In genomic region chr7:78769075-78769652, GRCm38 (mm10) we compare ENCODE assay signal across 20 mouse cellular contexts. TPM values are rescaled to one million over a fixed set of nuclear protein-coding genes. Genes with fewer than 3 reads are reported as not detected.
DNase-seq lines count a peak whose midpoint lies in the region; ATAC-seq and TF ChIP-seq lines count a peak whose summit lies in the region.
"Had no signal": no experiment of that assay in that cellular context is flagged by ENCODE, and none has a peak within 500 bp of the region (broad histone marks: within the 10 kb centered on the region; RNA-seq: fewer than 3 reads in every experiment).

No protein-coding gene starts in this region.

- DNase-seq in kidney, adult 18-20 months: peak; percentile 13
- DNase-seq in NIH3T3 (ENCODE audit: low read depth): peak; percentile 62
- DNase-seq in kidney, adult 8-10 months: peak; percentile 10 to 51
- peak; percentile 20 for DNase-seq in lung, postnatal 36 days
- DNase-seq in left cerebral cortex, adult 2 months (ENCODE audit: extremely low spot score in 1 of 2, low spot score in 2 of 2): no peak
- DNase-seq in ovary, postnatal 36 days (ENCODE audit: low spot score): no peak
- no peak for DNase-seq in layer of hippocampus, adult 8-10 months (ENCODE audit: low spot score in 2 of 2)
- DNase-seq: adrenal gland, postnatal 14 days; cerebellum, adult 2 months; forebrain, postnatal 0 days; gastrocnemius, postnatal 14 days; heart, postnatal 4 days; layer of hippocampus, adult 9-11 months; right cerebral cortex, postnatal 25 days; thymus, adult 18-20 months had no signal

- 57% methylated on average over 7 of the region's 7 CpGs for WGBS in kidney, embryonic 14.5 days

- no peak overlapping the region for H3K4me3 ChIP-seq in kidney, embryonic 14.5 days (ENCODE audit: low read length)
- no peak overlapping the region for H3K4me3 ChIP-seq in left cerebral cortex, adult 2 months
- H3K4me3 ChIP-seq: heart, embryonic 12.5 days; megakaryocyte, embryonic 14.5 days had no signal

- intact Hi-C loops in left cerebral cortex, adult 2 months (cut with DNase I): no loop called here

- H3K4me2 ChIP-seq in kidney, embryonic 14.5 days (replicated peaks; ENCODE audit: low read depth, low read length): no peak overlapping the region
- H3K4me2 ChIP-seq: heart, embryonic 12.5 days had no signal

- no peak overlapping the region for H3K27ac ChIP-seq in kidney, embryonic 14.5 days (ENCODE audit: low read depth, low read length)
- no peak overlapping the region for H3K27ac ChIP-seq in left cerebral cortex, adult 2 months
- H3K27ac ChIP-seq: liver, embryonic 14.5 days had no signal

- no peak overlapping the region for H3K9ac ChIP-seq in kidney, embryonic 14.5 days (ENCODE audit: low read depth, low read length)
- H3K9ac ChIP-seq: forebrain, postnatal 0 days; heart, embryonic 12.5 days; liver, embryonic 14.5 days had no signal

- no peaks in the 10 kb centered on the region for H3K4me1 ChIP-seq in kidney, embryonic 14.5 days (ENCODE audit: control insufficient read depth, insufficient read depth, low read length)
- H3K4me1 ChIP-seq: heart, embryonic 12.5 days had no signal

- no peaks in the 10 kb centered on the region for H3K9me3 ChIP-seq in kidney, embryonic 14.5 days (ENCODE audit: control insufficient read depth, low read length)
- H3K9me3 ChIP-seq: G1E had no signal

- no peak for TF ChIP-seq CTCF in left cerebral cortex, adult 2 months (IDR thresholded peaks at IDR 0.05)

- no peaks in the 10 kb centered on the region for H3K27me3 ChIP-seq in kidney, embryonic 14.5 days (ENCODE audit: control insufficient read depth, insufficient read depth, low read length)
- H3K27me3 ChIP-seq: heart, embryonic 12.5 days had no signal

- ATAC-seq in kidney, embryonic 14.5 days (ENCODE audit: low FRiP score, low TSS enrichment): no peak

- peaks cover 12% of the 10 kb centered on the region; the same call in 1 of the 2 replicates for H3K36me3 ChIP-seq in kidney, embryonic 14.5 days (ENCODE audit: control insufficient read depth, insufficient read depth, low read length)

RNA-seq across cellular contexts. Expression of gene Mrps11, which starts 13.8 kb away (rescaled TPM):
- polyA plus RNA-seq in kidney, embryonic 14.5 days (2014; fragmentation: Nextera tagmentation; extraction: Ambion mirVana): 83.5 and 112 TPM in 2 replicates
- 10 to 100 TPM; 34.6 to 42.3 TPM for total RNA-seq in left cerebral cortex, adult 2 months (2021)
- 10 to 100 TPM; 36.2 to 45.6 (median 42.1) TPM for total RNA-seq in layer of hippocampus, adult 8-10 months (2022)

RNA-seq across cellular contexts. Expression of gene Mrpl46, which starts 14.2 kb away (rescaled TPM):
- polyA plus RNA-seq in kidney, embryonic 14.5 days (2014; fragmentation: Nextera tagmentation; extraction: Ambion mirVana): 71.8 and 85.4 TPM in 2 replicates
- 10 to 100 TPM; 30.2 to 37.1 TPM for total RNA-seq in left cerebral cortex, adult 2 months (2021)
- 10 to 100 TPM; 24.8 to 33.6 (median 30.3) TPM for total RNA-seq in layer of hippocampus, adult 8-10 months (2022)

RNA-seq across cellular contexts. Expression of gene Ntrk3, which starts 31.4 kb away (rescaled TPM):
- polyA plus RNA-seq in kidney, embryonic 14.5 days (2014; fragmentation: Nextera tagmentation; extraction: Ambion mirVana): 4.6 and 5.1 TPM in 2 replicates
- total RNA-seq in left cerebral cortex, adult 2 months (2021): 100 to 1,000 TPM; 173 to 179 TPM
- 100 to 1,000 TPM; 175 to 215 (median 192) TPM for total RNA-seq in layer of hippocampus, adult 8-10 months (2022)
- polyA plus RNA-seq: G1E had no signal

Comparison
In these comparisons a context has a peak if more than half of its experiments do, and no peak if none do; other contexts are left out.
1. DNase-seq: peak in kidney, adult 18-20 months (single experiment), NIH3T3 (single experiment), kidney, adult 8-10 months (2 of 2) and lung, postnatal 36 days (single experiment); none in left cerebral cortex, adult 2 months (0 of 2), ovary, postnatal 36 days (single experiment) and layer of hippocampus, adult 8-10 months (0 of 2).